Mouse (Mus musculus) thymus, adult 18-20 months (tissue): ENCODE measurements around the gene Kcnq1.

Source experiments
- DNase-seq, 2 experiments: peaks; one replicate each; pipeline ENCODE4 v3.0.0; 2022; ENCODE audit warnings: mixed read lengths in 2 of 2

The Kcnq1 gene

DNA sequence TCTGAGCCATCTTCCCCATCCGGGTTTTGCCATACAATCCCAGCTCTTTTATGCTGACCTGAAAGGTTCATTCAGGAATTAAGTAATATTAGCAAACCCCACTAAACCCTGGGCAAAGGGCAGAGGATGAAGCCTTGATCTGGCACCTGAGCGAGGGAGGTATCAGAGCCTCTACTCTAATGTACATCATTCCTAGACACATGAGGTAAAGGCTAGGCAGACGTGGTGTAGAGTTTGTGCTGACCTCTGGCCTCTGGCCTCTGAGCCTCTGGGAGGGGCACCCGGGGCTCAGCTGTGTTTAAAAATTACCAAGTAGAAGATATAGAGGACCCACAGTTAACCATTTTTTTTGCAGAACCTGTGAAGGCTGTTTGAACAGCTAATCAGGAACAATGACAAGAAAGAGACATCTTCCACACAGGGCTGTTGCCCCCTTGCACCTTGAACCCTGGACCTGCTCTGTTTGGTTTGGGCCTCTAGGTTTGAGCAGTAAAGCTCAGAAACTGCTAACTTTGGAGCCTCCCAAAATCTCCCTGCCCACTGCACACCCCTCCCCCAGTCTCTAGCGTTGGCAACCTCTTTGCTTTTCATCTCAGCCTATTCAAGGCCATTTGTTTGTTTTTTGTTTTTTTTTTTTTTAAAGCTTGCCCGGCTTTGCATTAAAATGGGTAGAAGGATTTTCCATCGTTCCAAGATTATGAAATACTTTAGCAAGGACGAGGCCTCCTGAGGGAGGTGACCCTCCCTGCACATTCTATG, 180.5 kb downstream of the Kcnq1 start:
- no peak for DNase-seq

DNA sequence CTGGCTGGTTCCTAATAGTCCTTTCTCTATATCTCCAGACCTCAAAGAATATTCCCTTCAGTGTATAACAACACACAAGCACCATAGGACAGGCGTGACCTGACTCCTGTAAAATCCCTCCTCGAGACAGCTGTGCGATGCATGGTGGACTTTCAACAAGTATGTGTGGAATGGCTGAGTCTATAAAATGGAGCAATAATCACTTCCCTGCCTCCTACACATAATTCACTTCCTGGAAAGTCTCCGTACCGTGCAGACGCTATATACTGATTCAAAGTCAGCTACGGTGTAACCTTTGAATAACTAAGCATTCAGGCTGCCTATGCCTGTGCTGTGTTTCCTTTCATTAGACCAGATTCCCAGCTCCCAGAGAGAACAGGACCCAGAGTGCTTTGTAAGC, 182.0 kb downstream of the Kcnq1 start:
- DNase-seq = no peak

DNA sequence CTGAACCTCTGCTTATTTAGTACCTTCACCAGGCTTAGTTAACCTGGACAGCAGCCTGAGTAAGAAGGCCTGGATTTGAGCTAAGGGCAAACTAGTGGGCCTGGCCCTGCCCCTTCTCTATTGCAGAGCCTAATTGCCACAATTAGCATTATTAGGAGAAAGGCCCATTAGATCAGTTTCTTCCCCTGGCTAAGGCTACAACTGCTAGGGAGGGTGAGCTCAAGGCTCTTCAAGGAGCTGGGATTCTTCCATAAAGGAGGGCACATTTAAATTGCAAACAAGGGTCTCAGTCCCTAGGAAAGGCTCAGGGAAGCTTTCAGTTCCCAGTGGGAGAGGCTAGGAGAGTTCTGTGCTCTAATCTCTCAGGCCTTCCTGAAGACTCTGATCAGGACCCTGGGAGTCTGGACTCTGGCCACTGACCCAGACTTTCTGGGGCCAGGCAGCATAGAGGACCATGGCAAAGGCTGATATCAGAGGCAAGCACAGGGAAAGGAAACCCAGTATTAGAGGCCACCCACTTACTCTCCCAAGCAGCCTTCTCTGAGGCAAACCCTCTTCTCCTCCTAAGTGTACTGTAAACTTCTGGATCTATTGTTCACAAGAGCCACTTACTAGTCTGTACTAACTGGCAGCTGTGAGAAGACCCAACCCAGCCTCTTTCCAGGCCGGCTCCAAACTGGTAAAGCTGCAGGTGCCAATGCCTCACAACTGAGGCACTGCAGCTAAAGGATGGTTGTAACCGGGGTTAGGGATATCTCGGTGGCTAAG, 183.1 kb downstream of the Kcnq1 start:
- no peak for DNase-seq

DNA sequence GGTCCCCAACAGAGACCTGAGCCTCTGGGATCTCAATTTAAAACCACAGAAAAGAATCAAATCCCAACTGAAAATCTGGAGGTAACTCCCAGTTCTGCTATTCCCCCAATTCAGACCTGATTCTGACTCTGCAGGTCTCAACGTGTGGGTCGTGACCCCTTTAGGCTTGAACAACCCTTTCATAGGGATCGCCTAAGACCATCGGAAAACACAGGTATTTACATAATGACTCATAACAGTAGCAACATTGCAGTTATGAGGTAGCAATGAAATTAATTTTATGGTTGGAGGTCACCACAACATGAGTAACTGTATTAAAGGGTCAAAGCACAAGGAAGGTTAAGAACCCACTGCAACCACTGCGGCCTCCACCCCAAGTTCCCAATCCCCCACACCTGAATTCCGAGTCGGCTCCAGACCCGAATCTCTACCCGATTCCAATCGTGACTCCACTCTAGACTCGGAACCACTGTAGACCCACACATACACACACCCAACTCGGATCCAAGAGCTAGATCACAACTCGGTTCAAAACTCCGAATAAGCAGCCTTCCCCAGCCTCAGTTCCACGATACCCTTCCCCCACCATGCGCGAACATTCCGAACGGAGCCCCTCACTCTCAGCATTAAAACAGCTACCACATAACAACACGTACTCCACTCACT, 188.7 kb downstream of the Kcnq1 start:
- DNase-seq = no peak

DNA sequence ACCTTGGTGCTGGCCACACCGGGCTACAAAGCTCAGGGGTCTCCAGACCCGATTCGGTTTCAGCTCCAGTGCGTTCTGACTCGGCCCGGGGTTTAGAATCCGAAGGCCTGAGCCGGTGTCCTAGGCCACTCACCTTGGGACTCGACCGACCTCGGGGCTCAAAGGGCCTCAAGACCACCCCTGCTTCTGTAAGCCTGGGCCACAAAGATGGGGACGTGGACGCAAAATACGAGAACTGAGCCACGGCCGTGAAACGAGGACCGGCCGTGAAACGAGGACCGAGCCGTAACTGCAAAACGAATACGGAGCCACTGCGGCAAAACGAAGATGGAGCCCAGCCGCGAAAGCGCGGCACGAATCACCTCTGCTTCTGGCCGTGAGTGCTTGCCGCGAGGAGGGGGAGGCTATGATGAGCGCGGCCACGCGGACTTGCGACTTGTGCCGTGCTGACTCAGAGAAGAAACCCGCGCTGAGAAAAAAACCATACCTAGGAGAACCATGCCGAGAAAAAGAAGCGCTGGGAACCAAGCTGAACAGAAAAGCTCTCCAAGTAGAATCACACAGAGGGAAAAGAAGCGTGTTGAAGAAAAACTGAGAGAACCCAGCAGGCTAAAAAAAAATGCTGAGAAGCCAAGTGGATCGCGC, 189.3 kb downstream of the Kcnq1 start:
- DNase-seq = peak; percentile 24

DNA sequence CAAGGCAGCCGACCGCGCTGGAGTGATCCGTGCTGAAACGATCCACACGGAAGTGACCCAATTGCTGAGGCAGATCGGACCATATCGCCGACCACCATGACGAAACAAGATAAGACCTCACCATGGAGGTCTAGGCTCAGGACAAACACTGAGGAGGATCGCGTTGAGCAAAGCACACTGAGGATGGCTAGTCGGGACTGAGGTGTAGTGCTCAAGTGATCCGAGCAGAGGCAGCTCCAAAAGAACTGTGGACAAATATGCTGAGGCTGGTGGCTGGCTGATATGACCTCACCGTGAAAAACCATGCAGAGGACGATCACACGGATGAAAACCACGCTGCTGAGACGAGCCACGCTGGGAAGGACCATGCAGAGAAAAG, 189.8 kb downstream of the Kcnq1 start:
- DNase-seq = no peak

DNA sequence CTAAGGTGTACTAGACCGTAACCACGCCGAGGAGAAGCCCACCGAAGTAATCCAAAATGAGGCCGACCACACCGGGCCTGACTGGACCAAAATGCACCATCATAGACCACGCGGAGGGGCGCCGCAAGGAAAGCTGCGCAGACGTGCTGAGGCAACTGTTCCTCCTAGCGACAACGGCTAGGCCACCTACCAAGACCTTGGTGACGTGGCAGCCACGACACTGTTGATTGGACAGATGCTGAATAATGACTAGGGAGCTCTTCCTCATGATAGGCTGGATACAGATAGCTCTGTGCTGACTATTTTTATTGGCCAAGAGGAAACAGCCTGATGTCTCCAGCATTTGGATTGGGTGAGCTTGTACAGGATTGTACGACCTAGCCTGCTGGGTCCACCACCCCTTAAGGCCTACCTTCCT, 190.2 kb downstream of the Kcnq1 start:
- peak; percentile 77 to 91 for DNase-seq

DNA sequence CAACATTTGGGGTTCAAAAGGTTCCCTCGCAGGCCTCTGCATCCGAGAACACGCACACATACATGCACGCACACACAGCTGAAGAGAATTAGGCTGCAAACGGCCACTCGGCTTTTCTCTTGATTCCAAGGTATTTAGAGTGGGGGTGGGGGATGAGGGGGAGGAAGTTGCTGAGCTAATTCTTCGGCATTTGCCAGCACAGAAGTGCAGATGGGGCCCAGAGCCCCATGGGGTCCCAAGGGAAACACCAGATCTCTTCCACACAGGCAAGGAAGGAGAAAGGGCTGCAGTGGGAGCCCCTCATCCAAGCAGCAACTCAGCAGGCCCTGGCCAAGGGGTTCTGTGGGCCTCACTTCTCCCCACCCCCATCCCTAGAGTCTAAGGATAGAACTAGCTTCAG, 193.9 kb downstream of the Kcnq1 start:
- DNase-seq = no peak

DNA sequence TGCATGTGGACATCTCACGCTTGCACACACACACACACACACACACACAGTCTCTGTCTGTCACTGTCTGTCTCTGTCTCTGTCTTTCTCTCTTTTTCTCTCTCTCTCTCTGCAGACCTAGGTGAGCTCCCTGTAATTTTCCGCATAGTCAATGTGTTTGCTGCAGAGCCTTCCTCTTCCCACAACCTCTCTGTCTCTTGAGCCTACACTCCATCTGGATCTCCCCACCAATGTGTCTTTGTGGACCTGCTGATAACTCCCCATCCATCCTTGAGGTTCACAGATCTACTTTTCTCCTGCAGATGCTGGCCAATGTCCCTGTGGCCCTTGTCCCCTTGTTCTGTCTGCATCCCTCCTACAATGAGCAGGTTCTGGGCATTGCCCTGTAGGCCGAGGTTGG, 194.5 kb downstream of the Kcnq1 start:
- DNase-seq = no peak

DNA sequence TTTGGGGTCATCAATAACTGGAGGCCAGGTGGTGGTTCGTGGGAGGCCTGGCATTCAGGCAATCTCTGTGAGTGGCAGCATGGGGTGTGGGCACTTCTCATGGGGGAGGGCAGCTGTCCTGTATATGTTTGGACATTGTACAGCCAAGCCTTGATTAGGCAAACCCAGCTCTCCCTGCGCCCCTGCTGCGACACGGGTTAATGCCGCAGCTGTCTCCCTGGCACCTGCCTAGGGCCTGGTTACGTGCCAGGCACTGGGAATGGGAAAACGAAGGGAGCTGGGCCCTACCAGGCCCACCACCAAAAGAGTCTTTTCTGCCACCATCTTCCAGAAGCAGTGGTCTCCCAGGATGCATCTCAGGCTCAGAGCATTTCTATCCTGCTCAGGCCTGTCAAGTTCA, 196.0 kb downstream of the Kcnq1 start:
- DNase-seq = no peak

DNA sequence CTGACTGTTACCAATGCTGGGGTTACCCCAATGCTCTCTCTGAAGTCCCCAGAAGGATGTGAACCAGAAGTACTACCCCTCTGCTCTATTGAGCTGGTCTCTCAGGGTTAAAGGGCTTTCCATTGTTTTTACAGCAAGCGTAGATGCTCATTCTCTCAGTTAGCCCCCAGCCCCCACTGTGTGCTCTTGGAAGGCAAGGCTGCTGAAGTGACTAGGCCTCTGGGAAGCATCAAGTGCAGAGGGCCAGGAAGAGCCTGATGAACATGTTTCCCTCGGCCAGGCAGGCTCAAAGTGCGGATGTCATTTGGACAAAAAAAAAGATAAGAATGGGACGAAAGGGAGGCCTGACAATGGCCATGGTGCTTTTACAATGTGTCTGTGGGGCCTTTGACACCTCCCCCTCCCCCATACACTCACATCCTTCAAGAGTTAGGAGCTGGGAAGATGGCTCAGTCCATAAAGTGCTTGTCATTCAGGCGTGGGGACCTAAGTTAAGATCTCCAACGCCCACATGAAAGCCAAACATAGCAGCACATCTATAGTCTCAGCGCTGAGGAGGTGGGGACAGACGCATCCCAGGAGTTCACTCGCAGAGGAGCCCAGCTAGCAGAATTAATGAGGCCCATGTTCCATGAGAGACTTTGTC, 196.6 kb downstream of the Kcnq1 start:
- DNase-seq = no peak

DNA sequence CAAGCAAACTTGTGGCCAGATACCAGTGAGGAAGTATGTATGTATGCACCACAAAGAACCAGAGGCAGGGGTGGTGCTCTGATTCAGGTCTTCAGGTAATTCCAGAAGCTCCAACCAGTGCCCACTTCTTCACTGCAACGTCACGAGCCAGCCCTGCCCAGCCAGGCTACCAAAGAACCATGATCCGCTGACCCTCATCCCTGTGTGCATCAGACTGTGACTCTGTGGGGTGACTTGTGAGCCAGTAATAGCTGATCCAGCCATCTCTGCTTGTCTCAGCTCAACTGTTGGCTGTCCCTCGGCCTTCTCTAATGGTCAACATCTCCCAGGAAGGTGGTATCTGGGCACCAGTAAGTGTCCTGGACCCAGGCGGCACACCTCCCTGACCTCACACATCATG, 197.4 kb downstream of the Kcnq1 start:
- no peak for DNase-seq

DNA sequence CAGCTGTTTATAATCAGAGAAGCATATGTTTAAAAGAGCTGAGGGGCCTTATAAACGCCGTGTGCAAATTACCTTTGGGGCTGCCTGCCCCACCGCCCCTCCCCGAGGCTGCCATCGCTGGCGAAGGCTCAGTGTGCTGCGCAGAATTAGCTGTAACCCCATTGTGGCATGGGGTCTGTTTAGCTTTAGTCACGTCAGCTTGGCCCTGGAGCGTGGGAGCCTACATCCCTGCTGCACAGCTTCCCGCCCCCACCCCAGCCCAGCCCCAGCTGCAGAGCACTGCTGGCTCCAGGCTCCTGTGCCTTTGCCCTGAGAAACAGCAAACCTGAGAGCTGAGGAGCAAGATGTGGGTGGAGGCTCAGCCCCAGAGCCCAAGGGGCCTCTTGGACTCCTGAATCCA, 199.6 kb downstream of the Kcnq1 start:
- no peak for DNase-seq

DNA sequence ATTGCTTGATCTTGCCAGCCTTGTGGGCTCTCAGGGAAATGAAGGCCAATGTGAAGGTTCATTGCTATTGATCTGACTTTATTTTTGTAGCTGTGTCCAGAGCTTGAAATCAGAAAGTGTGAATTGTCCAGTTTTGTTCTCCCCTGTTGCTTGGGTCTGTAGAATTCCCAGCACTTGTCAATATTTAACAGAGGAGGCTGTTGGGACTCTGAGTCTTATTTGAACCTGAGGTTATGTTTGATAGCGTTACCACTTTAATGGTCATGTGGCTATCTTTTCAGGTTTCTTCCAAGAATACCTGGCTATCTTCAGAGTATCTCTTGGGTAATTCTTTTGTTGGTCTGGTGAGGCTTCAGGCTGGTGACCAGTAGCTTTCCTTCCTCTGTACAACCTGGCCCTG, 201.8 kb downstream of the Kcnq1 start:
- no peak for DNase-seq

DNA sequence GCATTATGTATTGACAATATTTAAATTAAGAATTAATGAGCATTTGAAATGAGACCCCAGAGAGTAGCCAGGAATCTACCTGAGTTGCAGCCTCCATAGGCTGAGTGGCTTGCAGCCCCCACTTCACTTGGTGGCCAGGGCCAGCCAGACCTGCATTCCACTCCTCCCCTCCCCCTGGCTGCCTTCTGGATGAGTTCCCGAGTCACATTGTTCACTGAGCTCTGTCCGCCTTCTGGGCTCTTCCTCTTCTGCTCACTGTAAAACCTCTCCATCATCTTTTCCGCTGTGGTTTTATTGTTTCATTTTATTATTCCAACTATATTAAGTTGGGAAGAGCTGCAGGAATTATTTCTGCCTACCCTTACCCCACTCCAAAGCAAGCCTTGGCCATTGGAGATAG, 204.1 kb downstream of the Kcnq1 start:
- DNase-seq = no peak

DNA sequence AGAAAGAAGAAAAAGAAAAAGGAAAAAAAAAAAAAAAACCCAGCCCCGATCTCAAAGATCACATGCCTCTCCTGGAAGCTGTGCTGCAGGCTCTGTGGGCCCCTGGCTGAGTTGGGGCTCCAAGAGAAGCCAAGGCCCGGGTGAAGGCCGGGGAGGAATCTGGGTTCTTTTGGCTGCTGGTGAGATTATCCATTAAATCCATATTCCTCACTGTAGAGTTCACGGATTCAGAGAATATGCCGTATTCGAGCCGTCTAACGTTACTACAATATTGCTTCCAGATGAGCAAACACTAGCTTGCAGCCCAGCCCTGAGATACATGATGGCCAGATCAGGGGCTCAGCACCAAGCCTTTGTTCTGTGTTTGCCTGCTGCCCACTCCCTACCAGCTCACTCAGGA, 204.7 kb downstream of the Kcnq1 start:
- no peak for DNase-seq

DNA sequence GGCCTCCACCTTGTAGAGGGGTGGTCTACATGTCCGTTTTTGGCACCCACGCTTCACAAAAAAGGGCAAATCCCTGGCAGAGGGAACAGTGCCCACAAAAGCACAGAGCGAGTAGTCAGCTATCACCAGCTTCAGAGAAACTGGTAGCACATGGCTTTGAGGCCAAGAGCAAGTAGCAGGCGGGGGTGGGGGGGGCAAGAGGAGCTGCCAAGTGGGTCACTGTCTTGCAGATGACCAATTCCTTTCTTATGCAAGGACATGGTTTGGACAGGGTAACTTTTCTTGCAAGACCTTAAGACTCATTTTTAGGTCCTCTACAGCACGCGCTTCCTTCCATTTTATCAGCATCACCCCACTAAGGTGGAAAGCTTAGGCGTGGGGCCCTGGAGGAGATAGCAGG, 205.3 kb downstream of the Kcnq1 start:
- no peak for DNase-seq

DNA sequence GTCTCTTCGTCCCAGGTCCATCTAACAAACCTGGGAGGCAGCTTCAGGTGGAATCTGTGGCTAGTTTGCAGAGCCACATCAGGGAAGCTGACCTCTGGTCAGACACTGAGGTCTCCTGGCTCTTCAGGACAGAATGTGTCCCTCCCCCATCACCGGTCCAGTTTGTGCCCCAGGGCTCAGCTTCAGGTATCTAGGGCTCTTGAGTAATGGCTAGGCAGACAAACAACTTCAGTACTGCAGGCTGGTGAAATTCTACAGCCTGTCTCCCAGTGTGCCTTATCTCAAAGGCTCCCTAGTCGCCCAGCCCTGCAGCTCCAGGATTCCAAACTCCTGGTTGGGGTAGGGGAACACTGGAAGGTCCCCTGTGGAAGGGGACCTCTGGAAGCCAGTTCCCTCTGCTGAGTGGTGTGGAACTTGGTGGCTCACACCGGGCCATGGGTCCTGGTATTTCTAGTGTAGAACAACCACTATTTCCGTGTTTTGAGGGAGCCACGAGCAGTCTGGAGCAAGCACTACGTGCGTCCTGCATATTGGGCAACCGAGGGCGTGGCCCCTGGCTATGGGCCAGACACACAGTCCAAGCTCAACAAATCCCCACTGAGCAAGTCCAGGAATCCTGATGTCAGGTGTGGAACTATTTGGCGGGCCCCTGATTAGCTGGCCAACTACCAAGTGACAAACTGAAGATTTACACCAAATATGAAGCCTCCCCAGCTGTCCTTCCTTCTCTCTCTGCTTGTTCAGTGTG, 207.6 kb downstream of the Kcnq1 start:
- DNase-seq = no peak

DNA sequence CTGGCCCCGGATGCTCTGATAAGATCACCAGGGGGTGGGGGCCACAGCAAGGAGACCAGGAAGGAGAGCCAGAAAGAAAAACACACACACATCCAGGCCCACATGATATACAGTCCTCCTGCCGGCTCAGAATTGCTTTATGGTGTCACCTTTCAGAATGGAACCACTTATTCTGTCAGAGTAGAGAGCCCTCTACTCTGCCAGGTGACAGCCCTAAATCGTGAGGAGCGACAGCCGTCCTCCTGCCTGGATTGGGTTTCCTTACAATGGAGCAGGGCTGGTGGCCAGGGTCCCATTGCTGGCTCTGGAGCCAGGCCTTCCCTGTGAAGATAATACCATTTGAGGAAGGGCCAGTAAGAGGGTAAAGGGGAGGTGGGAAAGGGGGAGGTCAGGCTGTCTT, 212.3 kb downstream of the Kcnq1 start:
- no peak for DNase-seq

DNA sequence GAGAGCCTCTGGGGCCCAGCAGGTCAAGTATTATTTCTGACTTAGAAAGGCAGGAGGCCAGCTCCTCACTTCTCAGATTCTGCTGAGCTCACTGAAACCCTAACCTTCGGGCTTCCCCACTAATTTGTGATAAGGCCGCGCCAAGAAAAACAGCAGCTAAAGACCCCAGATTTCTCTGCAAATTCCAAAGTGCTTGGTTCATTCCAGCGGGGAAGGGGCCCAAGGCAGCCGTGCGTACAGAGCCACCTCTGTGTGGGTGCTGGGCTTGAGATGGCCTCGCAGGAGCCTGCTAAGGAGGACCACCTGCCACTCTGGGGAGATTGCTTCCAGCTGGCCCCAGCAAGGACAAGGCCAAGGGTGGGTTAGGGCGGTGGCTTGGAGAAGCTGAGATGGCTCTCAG, 214.2 kb downstream of the Kcnq1 start:
- DNase-seq = no peak

DNA sequence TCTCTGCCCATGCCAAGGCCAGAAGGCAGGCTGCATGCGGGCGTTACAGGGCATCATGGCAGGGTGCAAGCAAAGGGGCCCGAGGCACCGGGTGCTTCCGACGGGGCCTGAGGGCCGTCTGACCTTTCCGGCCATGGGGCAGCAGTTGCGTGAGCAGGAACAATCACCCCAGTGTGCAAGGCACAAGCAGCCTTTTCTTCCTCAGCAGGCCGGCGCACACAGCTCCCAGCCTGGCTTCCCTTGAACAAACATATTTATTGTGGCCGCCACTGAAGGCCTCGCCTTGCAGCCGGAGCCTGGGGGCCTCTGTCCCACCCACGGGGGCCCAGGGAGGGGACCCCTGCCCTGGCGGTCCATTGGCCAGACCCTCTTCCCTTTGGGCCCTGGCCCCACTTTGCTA, 218.9 kb downstream of the Kcnq1 start:
- no peak for DNase-seq

DNA sequence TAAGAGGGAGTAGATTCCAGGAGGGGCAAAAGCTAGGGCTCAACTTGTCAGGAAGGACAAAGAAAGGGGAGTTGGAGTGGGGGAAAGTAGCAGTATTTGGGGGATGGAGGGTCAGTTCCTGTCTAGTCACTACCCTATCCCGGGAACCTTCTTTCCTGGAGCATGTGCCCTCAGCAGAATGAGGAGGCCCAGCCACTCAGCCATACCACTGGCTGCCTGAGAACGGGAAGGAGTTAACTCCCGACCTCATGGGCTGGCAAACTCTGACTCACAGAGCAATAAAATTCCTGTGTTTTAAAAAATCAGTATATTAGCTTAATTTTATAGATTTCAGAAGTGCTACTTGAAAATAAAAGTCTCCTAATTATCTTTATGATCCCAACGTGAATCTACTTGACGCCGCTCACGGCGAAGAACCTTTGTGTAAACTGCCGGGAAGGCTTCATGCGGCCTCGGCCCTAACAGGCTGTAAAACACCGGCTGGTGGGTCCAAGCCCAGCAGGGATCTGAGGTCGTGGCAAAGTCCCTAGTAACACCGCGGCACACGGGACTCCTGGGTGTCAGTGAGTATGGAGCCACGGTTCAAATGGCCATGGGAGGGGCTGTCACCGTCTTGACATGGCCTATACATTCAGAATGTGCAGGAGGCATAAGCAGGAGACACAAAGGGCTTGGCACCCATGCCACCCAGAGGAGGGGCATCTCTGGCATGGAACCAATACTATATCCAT, 222.2 kb downstream of the Kcnq1 start:
- no peak for DNase-seq
